Mouse (Mus musculus): Measurements from ENCODE around the gene Pus7.
A peak's percentile ranks its signal among the peaks of the same experiment; 100 is the strongest.
"Not testable (repeated sequence)": the region's sequence is repeated elsewhere in the genome, so short reads cannot be mapped to it uniquely, and the experiment has no call there.

The Pus7 gene

GRCm38 (mm10) chr5:23755591-23755990 lies 27.9 kb downstream of the Pus7 start:
- no peak for DNase-seq (ENCODE audit: low spot score)

DNA sequence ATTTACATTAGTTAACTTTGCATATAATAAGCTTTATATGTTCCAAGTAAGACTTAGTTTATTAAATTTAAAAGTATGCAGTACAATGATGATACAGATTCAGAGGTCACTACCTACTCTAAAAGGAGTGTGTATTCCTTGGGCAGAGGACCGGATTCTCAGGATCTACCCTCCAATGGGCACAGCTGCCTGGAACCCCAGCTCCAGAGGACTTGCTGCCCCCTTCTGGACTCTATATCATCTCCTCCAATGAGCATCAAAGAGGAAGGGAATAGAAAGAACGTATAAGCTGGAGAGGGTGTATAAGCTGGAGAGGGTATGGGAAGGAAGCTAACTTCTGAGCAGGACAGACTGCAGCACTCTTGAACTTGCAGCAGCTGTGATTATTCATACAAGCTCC lies 33.6 kb downstream of the Pus7 start:
- DNase-seq (ENCODE audit: low spot score) = no peak

DNA sequence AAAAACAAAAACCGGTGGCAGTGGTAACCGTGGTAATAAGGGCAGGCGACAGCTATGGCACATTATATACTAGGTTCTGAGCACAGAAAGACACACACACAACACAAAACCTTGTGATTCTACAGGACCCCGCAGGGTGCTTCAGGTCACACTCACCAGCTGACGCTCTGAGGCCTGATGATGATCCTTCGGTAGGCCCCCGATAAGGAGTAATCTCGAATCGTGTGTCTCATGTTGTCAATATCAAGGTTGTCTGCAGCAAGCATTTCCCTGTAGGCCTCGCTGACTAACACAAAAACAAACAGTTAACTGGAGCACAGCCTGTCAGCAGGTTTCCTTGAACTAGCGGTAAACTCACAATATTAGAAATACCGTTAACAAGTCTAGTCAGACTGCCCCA lies 40.2 kb downstream of the Pus7 start:
- no peak for DNase-seq (ENCODE audit: low spot score)

GRCm38 (mm10) chr5:23737111-23737510 lies 46.4 kb downstream of the Pus7 start:
- no peak for DNase-seq (ENCODE audit: low spot score)

DNA sequence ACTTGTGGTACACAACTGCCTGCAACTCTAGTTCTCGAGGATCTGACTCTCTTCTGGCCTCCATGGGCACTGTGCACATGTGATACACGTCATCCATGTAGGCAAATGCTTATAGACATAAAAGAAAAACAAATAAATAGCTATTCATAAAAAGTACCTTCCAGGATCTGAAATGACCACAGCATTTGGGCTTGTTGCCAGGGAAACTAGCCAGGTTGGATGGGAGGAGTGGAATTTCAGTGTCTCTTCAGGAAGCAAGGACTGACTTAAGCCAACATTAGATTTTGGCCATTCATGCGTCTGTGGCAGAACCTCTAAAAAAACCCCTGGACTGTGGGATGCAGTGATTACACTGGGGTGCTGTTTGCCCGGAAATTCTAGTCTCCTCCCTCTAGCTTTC lies 47.1 kb downstream of the Pus7 start:
- DNase-seq (ENCODE audit: low spot score) = peak; percentile 37

DNA sequence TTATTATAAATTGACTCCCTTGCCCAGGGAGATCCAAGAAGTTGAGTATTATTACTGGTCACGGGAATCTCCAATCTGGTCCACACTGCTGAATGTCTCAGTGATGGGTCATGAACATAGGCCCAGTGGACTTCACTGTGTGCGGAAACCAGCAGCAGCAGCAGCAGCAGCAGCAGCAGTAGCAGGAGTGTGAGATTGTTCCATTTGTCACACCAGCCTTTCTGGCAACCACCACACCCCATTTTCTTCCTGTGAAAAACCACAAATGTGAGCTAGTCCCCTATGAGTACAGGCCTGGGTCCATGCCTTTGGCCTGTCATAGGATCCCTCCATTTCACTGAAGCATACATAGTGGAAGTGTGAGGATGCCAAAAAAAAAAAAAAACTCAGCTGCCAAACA lies 61.6 kb downstream of the Pus7 start:
- no peak for DNase-seq (ENCODE audit: low spot score)

- DNase-seq (ENCODE audit: low spot score) = no peak
Measured at GRCm38 (mm10) chr5:23718881-23719328, 64.6 kb downstream of the Pus7 start.

DNA sequence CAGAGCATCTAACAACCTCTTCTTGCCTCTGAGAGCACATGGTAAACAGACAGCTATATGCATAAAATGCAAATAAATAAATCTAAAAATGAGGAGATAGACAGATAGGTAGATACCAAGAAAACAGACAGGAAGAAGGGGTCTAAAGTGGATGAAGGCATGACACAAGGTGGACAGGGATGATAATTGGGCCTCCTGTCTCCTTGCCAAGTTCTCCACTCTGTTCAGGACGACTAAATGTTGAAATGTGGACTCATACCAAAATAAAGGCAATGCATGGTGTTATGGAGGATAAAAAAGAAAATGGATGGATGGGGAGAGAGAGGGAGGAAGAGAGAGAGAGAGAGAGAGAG lies 65.4 kb downstream of the Pus7 start:
- no peak for DNase-seq (ENCODE audit: low spot score)

- no peak for DNase-seq (ENCODE audit: low spot score)
Measured at GRCm38 (mm10) chr5:23717469-23718181, 65.9 kb downstream of the Pus7 start.

GRCm38 (mm10) chr5:23713401-23714335 lies 69.8 kb downstream of the Pus7 start:
- DNase-seq (ENCODE audit: low spot score) = no peak

DNA sequence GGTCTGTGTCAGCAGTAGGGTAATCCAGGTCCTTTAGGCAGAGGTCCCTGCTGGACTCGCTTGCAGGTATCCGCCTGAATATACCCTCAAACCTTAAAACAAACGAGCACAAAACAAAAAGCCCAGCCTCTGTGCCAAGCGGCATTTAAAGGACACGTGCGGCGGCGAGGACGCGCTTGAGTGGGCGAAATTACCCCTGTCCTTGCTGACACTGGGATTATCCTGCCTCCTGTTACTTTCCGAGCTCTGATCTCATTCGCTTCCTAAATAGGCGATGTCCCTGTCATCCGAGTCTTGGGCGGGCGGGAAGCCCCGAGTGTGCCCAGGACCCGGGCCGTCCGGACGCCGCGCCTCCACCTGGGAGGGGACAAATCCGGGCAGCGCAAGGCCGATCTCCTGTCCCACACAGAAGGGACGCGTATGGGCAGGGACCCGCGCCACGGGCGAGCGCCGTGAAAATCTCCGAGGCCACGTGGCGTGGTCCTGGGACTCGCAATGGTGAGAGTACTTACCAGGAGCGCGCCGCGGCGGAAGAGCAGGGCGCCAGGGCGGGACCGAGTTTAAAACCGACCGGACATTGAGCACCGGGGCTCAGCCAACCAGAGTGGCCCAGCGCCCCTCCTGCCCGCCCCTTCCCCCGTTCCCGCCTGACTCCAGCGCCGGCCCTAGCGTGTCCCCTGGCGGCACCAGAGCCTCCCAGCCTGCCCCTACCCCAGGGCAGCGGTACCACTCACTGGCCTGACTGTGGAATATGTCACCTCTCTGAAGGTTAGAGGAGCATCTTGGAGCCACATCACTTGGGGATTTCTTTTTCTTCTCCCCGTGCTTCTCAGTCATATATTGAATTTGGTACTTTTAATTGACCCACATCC lies 71.1 kb downstream of the Pus7 start:
- peak; percentile 60 for DNase-seq (ENCODE audit: low spot score)

DNA sequence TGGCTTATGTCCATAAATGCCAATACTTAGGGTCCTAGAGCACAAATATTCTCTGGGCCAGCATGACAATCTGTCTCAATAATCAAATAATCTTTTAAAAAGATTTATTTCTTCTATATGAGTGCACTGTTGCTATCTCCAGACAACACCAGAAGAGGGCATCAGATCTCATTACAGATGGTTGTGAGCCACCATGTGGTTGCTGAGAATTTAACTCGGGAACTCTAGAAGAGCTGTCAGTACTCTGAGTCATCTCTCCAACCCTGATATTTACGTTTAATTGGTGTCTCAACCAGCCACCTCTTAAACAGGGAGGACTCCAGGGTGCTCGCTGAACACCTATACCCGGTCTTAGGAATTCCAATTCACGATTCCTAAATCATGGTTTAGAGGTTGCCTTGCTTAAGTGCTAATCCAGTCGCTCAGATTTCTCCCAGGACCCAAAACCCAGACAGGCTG lies 71.8 kb downstream of the Pus7 start:
- peak; percentile 30 for DNase-seq (ENCODE audit: low spot score)

DNA sequence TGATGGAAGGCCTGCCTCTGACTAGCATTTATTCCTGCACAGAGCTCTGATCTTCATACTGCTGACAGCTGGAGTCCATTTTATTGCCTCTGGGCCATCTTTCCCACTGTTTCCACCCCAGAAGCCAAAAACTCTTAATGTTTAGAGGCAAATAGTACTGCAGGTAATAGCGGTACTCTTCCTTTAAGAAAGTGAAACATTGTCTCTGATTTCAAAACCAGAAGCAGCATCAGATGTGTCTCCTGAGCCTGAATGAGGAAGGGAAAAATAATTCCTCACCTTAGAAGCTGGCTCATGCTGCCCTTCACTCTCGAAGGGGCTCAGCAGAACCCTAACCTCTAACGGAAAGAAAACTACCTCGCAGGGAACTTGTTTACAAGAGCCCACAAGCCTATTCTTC lies 72.3 kb downstream of the Pus7 start:
- no peak for DNase-seq (ENCODE audit: low spot score)

DNA sequence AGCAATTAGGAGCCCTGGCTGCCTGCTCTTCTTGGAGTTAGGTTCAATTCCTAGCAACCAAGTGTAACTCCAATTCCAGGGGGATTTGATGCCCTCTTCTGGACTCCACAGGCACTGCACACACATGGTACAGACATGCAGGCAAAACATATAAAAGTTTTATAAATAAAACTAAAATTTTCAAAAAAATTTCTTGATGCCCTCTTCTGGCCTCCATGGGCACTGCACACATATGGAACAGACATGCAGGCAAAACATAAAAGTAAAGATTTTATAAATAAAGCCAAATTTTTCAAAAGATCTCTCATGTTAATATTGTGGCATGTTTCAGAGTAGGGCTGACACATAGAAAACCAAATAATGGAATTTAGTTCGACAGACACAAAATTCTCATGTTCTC lies 73.8 kb downstream of the Pus7 start:
- no peak for DNase-seq (ENCODE audit: low spot score)

GRCm38 (mm10) chr5:23706601-23707597 lies 76.6 kb downstream of the Pus7 start:
- not testable (repeated sequence) for DNase-seq (ENCODE audit: low spot score)

GRCm38 (mm10) chr5:23697457-23697856 lies 86.1 kb downstream of the Pus7 start:
- DNase-seq (ENCODE audit: low spot score) = no peak
